Mouse (Mus musculus): Measurements from ENCODE around the gene Prc1. TPM values are rescaled to one million over a fixed set of nuclear protein-coding genes. Genes with fewer than 3 reads are reported as not detected.

Prc1 gene
- polyA plus RNA-seq, 1 experiment from 2014 or later: 175 TPM

Other genes with a start within 250 kb of the Prc1 start
- 429 and 446 TPM in 2 replicates for gene Idh2, start 179.1 kb upstream of the Prc1 start, polyA plus RNA-seq (2016; fragmentation: Nextera tagmentation; extraction: Ambion mirVana)
- 14.0 and 17.5 TPM in 2 replicates for gene Sema4b, start 107.6 kb upstream of the Prc1 start, polyA plus RNA-seq (2016; fragmentation: Nextera tagmentation; extraction: Ambion mirVana)
- gene Cib1, start 61.6 kb upstream of the Prc1 start, polyA plus RNA-seq (2016; fragmentation: Nextera tagmentation; extraction: Ambion mirVana): 74.8 and 79.6 TPM in 2 replicates
- gene Gdpgp1, start 61.6 kb upstream of the Prc1 start, polyA plus RNA-seq (2016; fragmentation: Nextera tagmentation; extraction: Ambion mirVana): 6.2 and 6.5 TPM in 2 replicates
- 0.70 and 0.98 TPM in 2 replicates for gene Ttll13, start 48.1 kb upstream of the Prc1 start, polyA plus RNA-seq (2016; fragmentation: Nextera tagmentation; extraction: Ambion mirVana)
- 40.4 and 47.4 TPM in 2 replicates for gene Ngrn, start 33.2 kb upstream of the Prc1 start, polyA plus RNA-seq (2016; fragmentation: Nextera tagmentation; extraction: Ambion mirVana)
- gene Vps33b, start 24.8 kb upstream of the Prc1 start, polyA plus RNA-seq (2016; fragmentation: Nextera tagmentation; extraction: Ambion mirVana): 16.6 and 19.6 TPM in 2 replicates
- 12.2 and 12.9 TPM in 2 replicates for gene Rccd1, start 30.0 kb downstream of the Prc1 start, polyA plus RNA-seq (2016; fragmentation: Nextera tagmentation; extraction: Ambion mirVana)
- gene Unc45a, start 46.6 kb downstream of the Prc1 start, polyA plus RNA-seq (2016; fragmentation: Nextera tagmentation; extraction: Ambion mirVana): 46.2 and 54.6 TPM in 2 replicates
- gene Hddc3, start 48.7 kb downstream of the Prc1 start, polyA plus RNA-seq (2016; fragmentation: Nextera tagmentation; extraction: Ambion mirVana): 19.6 and 26.3 TPM in 2 replicates
- 17.7 TPM in 2 replicates for gene Man2a2, start 76.9 kb downstream of the Prc1 start, polyA plus RNA-seq (2016; fragmentation: Nextera tagmentation; extraction: Ambion mirVana)
- 10.4 and 11.6 TPM in 2 replicates for gene Fes, start 93.5 kb downstream of the Prc1 start, polyA plus RNA-seq (2016; fragmentation: Nextera tagmentation; extraction: Ambion mirVana)
- 4.6 and 5.2 TPM in 2 replicates for gene Furin, start 111.0 kb downstream of the Prc1 start, polyA plus RNA-seq (2016; fragmentation: Nextera tagmentation; extraction: Ambion mirVana)
- gene Blm, start 240.7 kb downstream of the Prc1 start, polyA plus RNA-seq (2016; fragmentation: Nextera tagmentation; extraction: Ambion mirVana): 33.1 and 47.3 TPM in 2 replicates

Measured in hindbrain, embryonic 10.5 days (tissue).